Mouse (Mus musculus): ENCODE data around the gene Myo1b.

GRCm38 (mm10) chr1:51815636-51816035 lies 100.2 kb downstream of the Myo1b start:
- TF ChIP-seq USF1 (IDR thresholded peaks at IDR 0.05; ENCODE audit: low read depth, low read length) = no peak
- no peak for TF ChIP-seq ZNF384 (IDR thresholded peaks at IDR 0.05; ENCODE audit: low read depth, low read length)
- TF ChIP-seq CTCF (conservative IDR thresholded peaks at IDR 0.05 in 1 of 2, IDR thresholded peaks at IDR 0.05 in 1 of 2; ENCODE audit: low read depth in 2 of 2, low read length in 2 of 2) = no peak
- TF ChIP-seq ELF1 (IDR thresholded peaks at IDR 0.05; ENCODE audit: low read depth, low read length) = no peak
- no peak for TF ChIP-seq ETS1 (conservative IDR thresholded peaks at IDR 0.05; ENCODE audit: low read depth, low read length)
- no peak for TF ChIP-seq ZMIZ1 (IDR thresholded peaks at IDR 0.05; ENCODE audit: low read depth, low read length)
- no peak for TF ChIP-seq EP300 (IDR thresholded peaks at IDR 0.05; ENCODE audit: low read length)

Measured in CH12.LX (cell line).